Mouse (Mus musculus): ENCODE results near the gene Srd5a3.

- TF ChIP-seq CTCF (conservative IDR thresholded peaks at IDR 0.05; ENCODE audit: insufficient read depth, insufficient read length, low read depth, low read length): no peak
- TF ChIP-seq POLR2A (IDR thresholded peaks at IDR 0.05; ENCODE audit: low read depth, low read length): no peak
Measured at GRCm38 (mm10) chr5:76170522-76170921, 30.5 kb downstream of the Srd5a3 start.

Data from kidney, adult 2 months (tissue).